Mouse (Mus musculus) hindbrain, embryonic 15.5 days (tissue): Measurements from ENCODE around the gene Ripor2. TPM values are rescaled to one million over a fixed set of nuclear protein-coding genes. Genes with fewer than 3 reads are reported as not detected.

ENCODE experiments used
- ATAC-seq: fragments of 200-750 bp; cut with Nextera tagmentation; 2 replicates; pipeline ENCODE4 v1.8.0; 2017; ENCODE audit warnings: low read depth, moderate number of reproducible peaks, moderate TSS enrichment; ENCODE audit not compliant: low FRiP score
- H3K27ac ChIP-seq: fragments of 300-500 bp; sonication (generic); replicated peaks from 2 replicates; pipeline ENCODE4 v1.5.1; 2015; ENCODE audit warnings: mild to moderate bottlenecking, inconsistent platforms
- H3K27me3 ChIP-seq: fragments of 300-500 bp; sonication (generic); 2 replicates; pipeline ENCODE4 v1.6.1; 2015; ENCODE audit warnings: control low read depth, inconsistent platforms
- H3K36me3 ChIP-seq: fragments of 300-500 bp; sonication (generic); 2 replicates; pipeline ENCODE4 v1.6.1; 2015; ENCODE audit warnings: control low read depth, inconsistent platforms
- H3K4me1 ChIP-seq: fragments of 300-500 bp; sonication (generic); replicated peaks from 2 replicates; pipeline ENCODE4 v1.6.1; 2015; ENCODE audit warnings: control low read depth, inconsistent platforms
- H3K4me2 ChIP-seq: fragments of 300-500 bp; sonication (generic); 2 replicates; pipeline ENCODE4 v1.6.1; 2015; ENCODE audit warnings: moderate library complexity, mild to moderate bottlenecking, inconsistent platforms
- H3K4me3 ChIP-seq: fragments of 300-500 bp; sonication (generic); 2 replicates; pipeline ENCODE4 v1.5.1; 2015; ENCODE audit warnings: mild to moderate bottlenecking, inconsistent platforms
- H3K9ac ChIP-seq: fragments of 300-500 bp; sonication (generic); 2 replicates; pipeline ENCODE4 v1.6.1; 2015; ENCODE audit warnings: inconsistent platforms
- H3K9me3 ChIP-seq: fragments of 300-500 bp; sonication (generic); 2 replicates; pipeline ENCODE4 v1.6.1; 2016; ENCODE audit warnings: control low read depth, inconsistent platforms
- WGBS: fragments of 180-500 bp; shearing (Covaris S2); methylation state at CpG from one replicate; pipeline ENCODE4 v1.1.7; 2015; 5-methylcytosine and 5-hydroxymethylcytosine counted together
- polyA plus RNA-seq: library from polyadenylated mRNA; unstranded; fragments of >200 nt; fragmentation: Nextera tagmentation; extraction: Ambion mirVana; gene quantifications from 2 replicates; pipeline ENCODE4 v1.2.1, GENCODE M21; 2015

Gene Ripor2
- polyA plus RNA-seq = 21.2 and 26.0 TPM in 2 replicates

DNA sequence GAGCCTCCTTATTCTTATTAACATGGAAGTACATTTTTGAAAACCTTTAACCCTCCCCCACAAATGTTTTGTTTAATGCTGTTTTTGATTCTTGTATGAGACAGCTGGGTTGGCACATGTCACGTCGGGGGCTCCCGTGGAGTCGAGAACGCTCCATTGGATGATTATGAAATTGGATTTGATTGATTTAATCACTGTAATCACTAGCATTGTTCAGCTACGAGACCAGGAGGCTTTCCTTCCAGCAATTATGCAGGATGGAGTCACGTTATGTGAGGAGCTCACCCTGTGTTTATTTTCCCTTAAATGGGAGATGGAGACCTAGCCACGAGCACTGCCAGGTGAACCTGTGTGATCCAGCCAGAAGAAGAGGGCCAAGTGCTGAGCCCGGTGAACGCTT, at the start of gene Ripor2:
TSS of gene Ripor2 (plus strand) at position 357 of the 400 bp plus-strand sequence.
- WGBS = 51% methylated on average over 10 of the region's 10 CpGs
- H3K4me3 ChIP-seq = no peak within 1 kb of the TSS
- peak within 1 kb of the TSS; percentile 45; the same call in 1 of the 2 replicates for H3K27ac ChIP-seq
- H3K27me3 ChIP-seq = no peaks in the 10 kb centered on the region
- no peaks in the 10 kb centered on the region for H3K9me3 ChIP-seq
- no peak within 1 kb of the TSS for H3K4me2 ChIP-seq
- ATAC-seq = 0 out of 2 replicates have a peak, but pooled peaks have one; percentile 14
- H3K36me3 ChIP-seq = no peaks in the 10 kb centered on the region
- H3K9ac ChIP-seq = no peak within 1 kb of the TSS
- H3K4me1 ChIP-seq = peaks cover 12% of the 10 kb centered on the region

DNA sequence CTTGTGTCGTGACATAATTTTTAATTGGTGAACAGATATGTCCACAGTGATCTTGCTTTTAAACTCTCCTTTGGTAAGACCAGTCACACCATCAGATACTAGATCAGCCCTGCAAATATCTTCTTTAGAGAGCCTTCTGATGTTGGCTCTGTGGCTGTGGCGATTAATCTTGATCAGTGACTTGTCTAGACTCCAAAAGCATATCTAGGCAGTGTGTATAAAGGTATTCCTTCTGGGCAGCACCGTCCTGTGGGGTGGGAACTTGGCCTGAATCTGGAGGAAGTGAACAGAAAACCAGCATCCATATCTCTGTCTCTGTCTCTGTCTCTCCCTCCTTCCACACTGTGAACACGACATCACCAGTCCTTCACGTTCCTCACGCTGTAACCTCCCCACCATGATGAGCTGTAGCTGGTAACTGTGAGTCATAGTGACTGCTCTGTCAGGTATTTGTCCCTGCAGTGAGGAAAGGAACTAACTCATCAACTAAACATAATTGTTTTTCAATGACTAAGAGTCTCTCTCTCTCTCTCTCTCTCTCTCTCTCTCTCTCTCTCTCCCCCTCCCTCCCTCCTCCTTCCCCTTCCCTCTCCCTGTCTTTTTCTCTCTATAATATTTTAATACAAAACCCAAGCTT, 45.3 kb upstream of the Ripor2 start:
- Histone ChIP-seq H3K4me3 (no peak overlapping the region), H3K4me2 (no peak overlapping the region), H3K27ac (no peak overlapping the region), H3K36me3 (no peaks in the 10 kb centered on the region), H3K9ac (no peak overlapping the region), H3K4me1 (no peaks in the 10 kb centered on the region), H3K27me3 (no peaks in the 10 kb centered on the region), H3K9me3 (no peaks in the 10 kb centered on the region)
- no peak for ATAC-seq
- 87% methylated on average over 6 of the region's 6 CpGs for WGBS

DNA sequence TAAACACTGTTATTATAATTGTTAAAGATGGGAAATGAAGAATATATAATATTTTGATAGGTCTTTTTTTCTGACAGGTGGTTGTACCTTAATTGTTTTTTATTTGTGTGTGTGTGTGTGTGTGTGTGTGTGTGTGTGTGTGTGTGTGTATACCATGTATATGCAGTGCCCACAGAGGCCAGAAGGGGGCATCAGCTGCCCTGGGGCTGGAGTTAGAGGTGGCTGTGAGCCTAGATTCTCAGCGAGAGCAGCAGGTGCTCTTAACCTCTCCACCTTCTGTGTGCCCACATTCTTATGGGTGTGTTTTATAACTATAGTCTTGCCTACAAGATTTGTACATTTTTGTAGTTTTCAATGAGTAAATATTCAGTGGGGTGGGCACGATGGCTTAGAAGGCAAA, 44.0 kb upstream of the Ripor2 start:
- Histone ChIP-seq H3K27me3 (no peaks in the 10 kb centered on the region), H3K27ac (no peak overlapping the region), H3K36me3 (no peaks in the 10 kb centered on the region), H3K4me3 (no peak overlapping the region), H3K4me2 (no peak overlapping the region), H3K9me3 (no peaks in the 10 kb centered on the region), H3K4me1 (no peaks in the 10 kb centered on the region), H3K9ac (no peak overlapping the region)
- WGBS = 96% methylated on average over 2 of the region's 2 CpGs
- ATAC-seq = no peak

DNA sequence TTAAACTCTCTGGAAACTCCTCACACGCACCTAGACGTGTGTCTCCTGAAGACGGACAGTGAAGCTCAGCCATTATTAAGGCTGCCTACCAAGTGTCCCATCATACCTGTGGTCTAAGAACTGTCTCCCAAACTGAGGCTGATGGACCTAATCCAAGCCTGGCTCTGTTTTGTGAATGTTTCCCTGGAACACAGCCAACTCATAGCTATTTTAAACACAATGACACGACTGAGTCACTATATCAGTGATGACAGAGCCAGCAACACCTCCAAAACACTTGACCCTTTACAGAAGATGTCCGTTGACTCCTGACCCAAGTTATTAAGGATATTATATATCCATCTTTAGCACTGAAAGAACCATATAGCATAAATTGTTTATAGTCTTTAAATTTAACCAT, 43.0 kb upstream of the Ripor2 start:
- no peaks in the 10 kb centered on the region for H3K27me3 ChIP-seq
- no peaks in the 10 kb centered on the region for H3K4me1 ChIP-seq
- H3K36me3 ChIP-seq = no peaks in the 10 kb centered on the region
- no peak overlapping the region for H3K4me2 ChIP-seq
- ATAC-seq = no peak
- H3K27ac ChIP-seq = no peak overlapping the region
- no peak overlapping the region for H3K4me3 ChIP-seq
- H3K9me3 ChIP-seq = no peaks in the 10 kb centered on the region
- 85% methylated on average over 5 of the region's 5 CpGs for WGBS
- H3K9ac ChIP-seq = no peak overlapping the region

DNA sequence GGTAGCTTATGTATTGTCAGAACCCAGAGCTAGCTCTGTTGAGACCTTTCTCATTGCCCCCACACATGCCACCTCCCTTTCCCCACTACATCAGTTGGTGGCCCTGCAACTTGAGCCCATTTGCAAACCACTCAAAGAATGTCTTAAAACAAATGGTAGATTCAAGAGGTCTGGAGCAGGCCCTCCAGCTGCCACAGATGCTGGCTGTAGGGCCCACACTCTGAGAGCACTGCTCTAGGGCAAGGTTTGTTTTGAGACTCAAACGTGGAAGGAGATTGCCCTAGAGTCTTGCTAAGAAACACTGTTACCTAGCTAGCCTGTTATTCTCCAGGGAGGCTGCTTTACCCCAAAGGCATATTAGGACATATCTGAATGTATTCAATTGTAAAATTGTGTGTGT, 36.3 kb upstream of the Ripor2 start:
- no peaks in the 10 kb centered on the region for H3K27me3 ChIP-seq
- H3K4me3 ChIP-seq = no peak overlapping the region
- no peak overlapping the region for H3K9ac ChIP-seq
- no peak overlapping the region for H3K27ac ChIP-seq
- H3K4me1 ChIP-seq = no peaks in the 10 kb centered on the region
- no peaks in the 10 kb centered on the region for H3K36me3 ChIP-seq
- 41% methylated on average over 1 of the region's 1 CpGs for WGBS
- H3K4me2 ChIP-seq = no peak overlapping the region
- no peaks in the 10 kb centered on the region for H3K9me3 ChIP-seq
- no peak for ATAC-seq

DNA sequence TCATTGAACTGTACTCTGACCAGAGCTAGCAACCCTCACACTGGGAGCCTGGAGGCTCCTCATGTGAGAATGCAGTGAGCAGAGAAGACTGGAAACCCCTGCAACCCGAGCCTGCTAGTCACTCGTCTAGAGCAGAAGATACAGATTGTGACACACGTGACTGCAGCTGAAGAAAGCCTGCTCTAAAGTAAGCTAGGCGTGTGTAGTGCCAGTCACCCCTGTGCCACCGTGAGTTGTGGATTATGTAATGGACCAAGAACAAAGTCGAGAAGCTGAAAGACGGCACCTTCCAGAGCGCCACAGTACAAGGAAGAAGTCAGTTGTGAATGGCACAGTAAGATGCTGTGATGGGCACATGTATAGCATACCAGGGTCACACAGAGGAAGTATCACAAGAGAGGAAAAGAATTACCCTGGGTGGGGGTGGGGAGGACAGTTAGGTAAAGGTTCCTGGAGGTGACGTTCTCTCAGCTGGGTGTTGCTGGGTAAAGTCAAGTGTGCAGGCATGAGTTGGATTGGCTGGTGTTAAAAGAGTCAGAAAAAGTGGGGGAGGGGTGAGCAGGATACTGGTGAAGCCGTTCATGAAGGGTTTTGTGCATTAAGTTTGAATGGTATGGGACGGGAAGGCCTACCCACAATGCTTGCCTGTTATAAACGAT, 35.1 kb upstream of the Ripor2 start:
- H3K27me3 ChIP-seq = no peaks in the 10 kb centered on the region
- no peaks in the 10 kb centered on the region for H3K9me3 ChIP-seq
- no peak overlapping the region for H3K4me3 ChIP-seq
- H3K27ac ChIP-seq = no peak overlapping the region
- H3K4me1 ChIP-seq = peaks cover 11% of the 10 kb centered on the region
- H3K36me3 ChIP-seq = no peaks in the 10 kb centered on the region
- no peak for ATAC-seq
- no peak overlapping the region for H3K4me2 ChIP-seq
- 92% methylated on average over 12 of the region's 12 CpGs for WGBS
- H3K9ac ChIP-seq = no peak overlapping the region

DNA sequence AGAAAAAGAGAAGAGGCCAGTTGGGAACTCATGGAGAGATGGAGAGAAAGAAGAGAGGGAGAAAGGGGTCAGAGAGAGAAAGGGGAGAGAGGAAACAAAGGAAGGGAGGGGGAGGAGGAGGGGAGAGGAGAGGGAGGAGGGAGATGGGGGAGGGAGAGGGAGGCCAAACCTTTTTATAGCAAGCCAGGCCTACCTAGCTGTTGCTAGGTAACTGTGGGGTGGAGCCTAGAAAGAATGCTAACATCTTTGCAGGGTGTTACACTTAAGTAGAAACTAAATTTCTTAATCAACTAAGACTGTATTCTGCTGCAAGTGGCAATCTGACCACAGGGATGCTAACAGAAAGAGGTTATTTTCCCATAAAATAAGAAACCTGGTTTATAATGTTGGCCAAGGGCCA, 33.1 kb upstream of the Ripor2 start:
- peaks cover 14% of the 10 kb centered on the region for H3K4me1 ChIP-seq
- no peak overlapping the region for H3K27ac ChIP-seq
- no peaks in the 10 kb centered on the region for H3K9me3 ChIP-seq
- no peak for ATAC-seq
- H3K4me2 ChIP-seq = no peak overlapping the region
- no peak overlapping the region for H3K9ac ChIP-seq
- H3K36me3 ChIP-seq = no peaks in the 10 kb centered on the region
- H3K4me3 ChIP-seq = no peak overlapping the region
- H3K27me3 ChIP-seq = no peaks in the 10 kb centered on the region

DNA sequence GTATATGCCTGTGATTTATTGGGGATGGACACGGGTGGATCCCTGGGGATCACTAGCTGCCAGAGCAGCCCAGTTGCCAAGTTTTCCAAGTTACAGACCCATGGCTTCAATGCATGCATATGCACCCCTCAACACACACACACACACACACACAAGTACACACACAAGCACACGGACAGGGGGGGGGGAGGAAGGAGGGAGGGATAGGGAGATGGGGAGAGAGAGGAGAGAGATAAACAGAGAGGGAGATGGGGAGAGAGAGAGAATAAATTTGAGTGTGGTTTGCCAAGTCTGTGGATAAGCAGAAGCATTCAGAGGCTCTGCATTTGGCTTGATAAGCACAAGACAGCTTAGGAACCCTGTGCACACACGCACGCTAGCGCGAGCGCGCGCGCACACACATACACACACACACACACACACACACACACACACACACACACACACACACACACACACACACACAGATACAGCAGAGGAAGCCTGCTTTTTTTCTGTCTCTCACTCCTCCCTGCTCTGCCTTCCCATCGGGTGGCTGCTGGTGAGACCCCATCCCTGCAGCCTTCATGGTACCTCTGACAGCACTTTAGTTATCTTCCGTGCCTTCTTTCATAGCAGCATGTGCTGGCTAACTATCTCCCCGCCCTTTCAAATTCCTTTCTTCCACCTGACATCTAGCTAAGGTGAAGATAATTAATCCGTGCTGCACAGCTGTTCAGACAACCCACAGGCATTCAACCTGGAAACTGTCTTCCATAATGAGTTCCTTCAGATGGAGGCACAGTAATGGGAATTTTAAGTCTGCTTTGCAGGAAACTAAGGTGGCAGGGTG, 30.7 kb upstream of the Ripor2 start:
- Histone ChIP-seq H3K9me3 (no peaks in the 10 kb centered on the region), H3K27ac (peak overlapping the region; percentile 67), H3K4me3 (no peak overlapping the region), H3K36me3 (no peaks in the 10 kb centered on the region), H3K9ac (no peak overlapping the region), H3K27me3 (no peaks in the 10 kb centered on the region), H3K4me2 (peak overlapping the region; percentile 30), H3K4me1 (peaks cover 14% of the 10 kb centered on the region)
- peak; percentile 81 for ATAC-seq
- WGBS = 55% methylated on average over 13 of the region's 14 CpGs

DNA sequence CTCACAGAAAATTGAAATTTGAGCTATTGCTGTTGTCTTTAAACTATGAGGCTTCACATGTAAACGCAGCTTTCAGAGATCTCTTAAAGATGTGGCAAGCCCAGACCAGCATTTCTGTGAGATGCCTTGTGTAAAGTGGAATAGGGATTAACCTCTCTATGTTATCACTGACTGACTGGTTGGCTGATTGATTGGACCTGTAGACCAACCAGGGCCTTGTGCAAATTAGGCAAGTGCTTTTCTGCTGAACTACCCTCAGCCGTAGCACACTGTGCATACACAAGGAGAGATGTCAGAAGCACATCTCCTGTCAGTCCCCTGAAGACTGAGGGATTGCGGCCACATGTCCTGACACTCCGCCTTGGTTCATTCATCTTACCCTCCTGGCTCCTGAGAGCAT, 29.9 kb upstream of the Ripor2 start:
- no peak overlapping the region for H3K4me3 ChIP-seq
- H3K9ac ChIP-seq = no peak overlapping the region
- no peaks in the 10 kb centered on the region for H3K9me3 ChIP-seq
- H3K27ac ChIP-seq = peak overlapping the region; percentile 67
- WGBS = 56% methylated on average over 4 of the region's 4 CpGs
- ATAC-seq = no peak
- peaks cover 14% of the 10 kb centered on the region for H3K4me1 ChIP-seq
- H3K4me2 ChIP-seq = 0 out of 2 replicates have a peak overlapping the region, but pooled peaks have one; percentile 30
- H3K27me3 ChIP-seq = no peaks in the 10 kb centered on the region
- no peaks in the 10 kb centered on the region for H3K36me3 ChIP-seq

DNA sequence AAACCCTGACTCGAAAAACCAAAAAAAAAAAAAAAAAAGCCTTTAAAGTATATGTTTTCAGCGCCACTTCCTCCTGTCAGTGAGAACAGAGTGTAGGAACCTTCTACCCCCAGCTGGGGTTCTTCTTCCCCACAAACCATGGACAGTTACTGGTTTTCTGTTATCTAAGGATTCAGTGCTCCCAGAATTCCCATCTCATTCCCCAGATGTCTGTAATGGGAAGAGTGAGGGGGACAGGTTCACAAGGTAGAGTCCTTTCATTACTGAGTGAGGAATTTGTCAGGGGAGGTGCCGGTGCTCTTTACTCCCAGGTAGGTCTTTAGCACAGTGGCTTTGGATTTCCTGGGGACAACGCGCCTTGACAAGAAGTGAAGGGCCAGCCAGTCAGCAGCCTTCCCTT, 20.6 kb upstream of the Ripor2 start:
- no peak overlapping the region for H3K27ac ChIP-seq
- 90% methylated on average over 5 of the region's 5 CpGs for WGBS
- H3K4me3 ChIP-seq = no peak overlapping the region
- no peaks in the 10 kb centered on the region for H3K36me3 ChIP-seq
- H3K4me1 ChIP-seq = 0 out of 2 replicates have a peak, but pooled peaks cover 6% of the 10 kb centered on the region
- no peak overlapping the region for H3K4me2 ChIP-seq
- H3K9ac ChIP-seq = no peak overlapping the region
- no peaks in the 10 kb centered on the region for H3K27me3 ChIP-seq
- H3K9me3 ChIP-seq = no peaks in the 10 kb centered on the region
- no peak for ATAC-seq

DNA sequence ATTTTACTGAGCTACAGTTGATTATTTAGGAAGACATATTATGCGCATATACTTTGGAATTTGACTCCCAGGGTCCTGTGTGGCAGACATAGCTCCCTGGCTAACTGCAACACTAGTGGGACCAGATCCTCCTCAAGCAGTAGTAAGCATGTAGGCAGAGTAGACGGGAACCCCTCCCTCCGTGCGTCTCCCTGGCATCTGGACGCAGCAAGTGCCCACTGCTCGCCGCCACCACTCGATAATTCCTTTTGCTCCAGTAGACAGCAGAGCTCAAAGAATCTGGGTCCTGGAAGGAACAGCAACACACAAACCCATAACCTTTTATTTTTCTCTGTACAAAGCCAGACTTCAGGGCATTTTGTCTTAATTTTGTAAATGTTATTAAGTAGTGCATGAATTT, 17.3 kb upstream of the Ripor2 start:
- Histone ChIP-seq H3K9me3 (no peaks in the 10 kb centered on the region), H3K27ac (no peak overlapping the region), H3K9ac (no peak overlapping the region), H3K4me1 (0 out of 2 replicates have a peak, but pooled peaks cover 6% of the 10 kb centered on the region), H3K4me3 (no peak overlapping the region), H3K4me2 (no peak overlapping the region), H3K36me3 (no peaks in the 10 kb centered on the region), H3K27me3 (no peaks in the 10 kb centered on the region)
- no peak for ATAC-seq
- WGBS = 66% methylated on average over 8 of the region's 8 CpGs
